Mouse (Mus musculus): ENCODE data around the gene Usp50.

The Usp50 gene

DNA sequence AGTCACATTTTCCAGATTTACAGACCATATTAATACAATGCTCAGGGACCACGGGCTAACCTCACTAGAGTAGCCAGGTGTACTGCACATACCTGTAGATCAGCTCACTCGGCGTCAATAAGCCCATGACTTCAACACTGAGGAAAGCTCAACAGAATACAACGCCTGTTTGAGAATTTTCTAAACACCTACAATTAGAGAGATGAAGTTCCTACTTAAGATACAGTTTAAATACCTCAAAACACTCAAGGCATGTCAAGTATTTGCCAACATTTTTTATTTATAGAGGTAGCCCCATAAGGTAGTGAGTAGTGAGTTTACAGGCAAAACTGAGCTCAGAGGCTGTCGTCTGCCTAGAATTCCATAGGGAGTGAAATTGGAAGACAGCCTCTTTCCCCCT, 39.9 kb downstream of the Usp50 start:
- no peak for DNase-seq (ENCODE audit: low spot score in 2 of 2)

DNA sequence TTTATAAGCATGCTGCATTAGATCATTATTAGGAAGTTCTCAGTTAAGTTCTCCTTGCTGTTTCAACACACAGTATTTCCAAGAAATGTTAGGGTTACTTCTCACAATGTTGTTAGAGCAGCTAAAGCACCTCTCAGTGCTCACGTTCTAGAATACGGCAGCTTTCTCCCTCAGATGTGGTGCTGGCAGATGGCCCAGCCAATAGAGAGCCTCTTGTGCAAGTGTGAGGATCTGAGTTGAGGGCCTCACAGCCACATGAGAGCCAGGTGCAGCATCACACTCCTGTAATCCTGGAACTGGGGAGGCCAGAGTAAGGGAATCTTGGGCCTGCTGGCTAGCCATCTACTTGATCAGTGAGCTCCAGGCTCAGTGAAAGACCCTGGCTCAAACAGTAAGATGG, 43.0 kb downstream of the Usp50 start:
- peak in 1 of 2 experiments; percentile 24 for DNase-seq (ENCODE audit: low spot score in 2 of 2)

DNA sequence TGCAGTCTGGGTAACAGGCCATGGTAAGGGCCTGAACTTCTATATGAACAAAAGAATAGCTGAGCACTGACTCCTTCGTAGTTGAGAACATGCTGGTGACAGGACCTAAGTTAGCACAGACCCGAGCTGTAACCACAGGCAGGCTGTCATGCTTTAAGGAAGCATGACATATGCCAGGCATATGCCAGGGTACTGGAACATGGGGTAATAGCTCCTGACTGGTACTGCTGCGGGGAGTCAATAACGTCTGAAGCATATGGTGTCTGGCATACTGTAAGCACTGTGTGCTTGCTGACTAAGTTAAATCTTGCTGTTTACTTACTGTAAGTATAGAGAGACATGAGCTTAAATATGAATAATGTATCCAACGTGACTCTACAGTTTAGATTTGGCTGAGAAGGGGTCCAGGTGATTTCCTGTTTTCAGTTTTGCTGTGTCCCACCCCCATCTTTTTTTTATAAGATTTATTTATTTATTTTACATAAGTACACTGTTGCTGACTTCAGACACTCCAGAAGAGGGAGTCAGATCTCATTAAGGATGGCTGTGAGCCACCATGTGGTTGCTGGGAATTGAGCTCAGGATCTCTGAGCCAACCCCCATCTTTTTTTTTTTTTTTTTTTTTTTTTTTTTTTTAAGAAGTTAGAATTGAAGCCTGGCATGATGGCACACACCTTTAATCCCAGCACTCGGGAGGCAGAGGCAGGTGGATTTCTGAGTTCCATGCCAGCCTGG, 47.8 kb downstream of the Usp50 start:
- no peak for DNase-seq (ENCODE audit: low spot score in 2 of 2)

DNA sequence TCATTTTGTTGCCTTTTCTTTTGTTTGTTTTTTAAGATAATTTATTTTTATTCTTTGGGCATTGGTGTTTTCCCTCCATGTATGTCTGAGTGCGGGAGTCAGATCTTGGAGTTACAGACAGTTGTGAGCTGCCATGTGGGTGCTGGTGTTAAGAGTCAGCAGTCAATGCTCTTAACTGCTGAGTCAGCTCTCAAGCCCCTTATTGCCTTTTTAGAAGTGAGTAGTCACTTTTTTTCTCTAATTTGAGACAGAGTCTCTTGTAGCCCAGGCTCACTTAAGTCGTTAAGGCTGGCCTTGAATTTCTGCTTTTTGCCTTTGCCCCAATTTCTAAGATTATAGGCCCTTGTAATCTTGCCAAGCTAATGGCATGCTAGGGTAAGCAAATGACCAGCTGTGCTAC, 52.8 kb downstream of the Usp50 start:
- DNase-seq (ENCODE audit: low spot score in 2 of 2): no peak

DNA sequence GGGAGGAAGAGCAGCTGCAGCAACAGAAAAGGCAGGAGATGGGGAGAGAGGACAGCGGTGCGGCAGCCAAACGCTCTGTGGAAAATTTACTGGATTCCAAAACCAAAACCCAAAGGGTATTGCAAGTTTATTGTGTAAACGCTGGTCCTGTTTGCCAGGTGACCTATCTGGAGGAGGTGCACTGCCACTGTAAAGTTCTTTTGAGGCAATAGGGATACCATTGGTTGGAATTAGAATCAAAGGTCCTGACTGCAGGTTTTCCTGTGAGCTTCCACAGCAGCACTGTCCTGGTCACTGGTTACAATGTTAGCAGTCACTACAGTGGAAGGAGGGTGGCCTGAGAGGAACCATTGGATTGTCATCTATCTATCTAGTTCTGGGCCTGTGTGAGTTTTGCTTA, 54.1 kb downstream of the Usp50 start:
- no peak for DNase-seq (ENCODE audit: low spot score in 2 of 2)

DNA sequence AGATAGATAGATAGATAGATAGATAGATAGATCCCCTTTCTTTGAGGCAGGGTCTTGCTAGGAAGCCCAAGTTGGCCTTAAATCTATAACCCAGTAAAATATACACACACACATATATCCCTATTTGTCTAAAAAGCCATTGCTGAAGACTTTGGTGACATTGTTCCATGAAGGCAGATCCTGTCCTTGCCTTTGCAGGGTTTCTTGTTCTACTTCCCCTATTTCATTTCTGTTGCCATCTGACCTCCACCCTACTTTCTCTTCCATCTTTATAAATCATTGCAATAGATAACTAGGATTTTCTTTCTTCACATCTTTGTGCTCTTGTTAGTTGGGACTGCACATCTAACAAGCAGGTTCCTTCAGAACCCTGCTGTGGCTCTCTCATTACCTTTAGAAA, 70.3 kb downstream of the Usp50 start:
- DNase-seq (ENCODE audit: low spot score in 2 of 2): no peak

DNA sequence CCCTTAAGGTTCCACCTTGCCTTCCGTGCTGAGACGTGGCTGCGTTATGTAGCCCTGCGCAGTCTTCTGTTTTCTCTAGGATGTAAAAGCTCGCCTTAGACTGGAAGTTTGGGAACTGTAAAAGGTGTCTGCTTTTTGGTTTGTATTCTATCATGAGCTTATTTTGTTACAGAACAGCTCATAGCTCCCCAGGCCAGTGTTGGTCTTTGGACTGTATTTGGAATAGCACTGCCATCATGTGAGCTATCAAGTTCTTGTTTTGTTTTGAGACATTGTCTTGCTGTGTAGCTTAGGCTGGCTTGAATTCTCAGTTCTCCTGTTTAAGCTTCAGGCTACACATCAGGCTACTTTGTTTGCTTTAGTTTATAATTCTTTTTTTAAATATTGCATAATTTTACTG, 70.7 kb downstream of the Usp50 start:
- no peak for DNase-seq (ENCODE audit: low spot score in 2 of 2)

DNA sequence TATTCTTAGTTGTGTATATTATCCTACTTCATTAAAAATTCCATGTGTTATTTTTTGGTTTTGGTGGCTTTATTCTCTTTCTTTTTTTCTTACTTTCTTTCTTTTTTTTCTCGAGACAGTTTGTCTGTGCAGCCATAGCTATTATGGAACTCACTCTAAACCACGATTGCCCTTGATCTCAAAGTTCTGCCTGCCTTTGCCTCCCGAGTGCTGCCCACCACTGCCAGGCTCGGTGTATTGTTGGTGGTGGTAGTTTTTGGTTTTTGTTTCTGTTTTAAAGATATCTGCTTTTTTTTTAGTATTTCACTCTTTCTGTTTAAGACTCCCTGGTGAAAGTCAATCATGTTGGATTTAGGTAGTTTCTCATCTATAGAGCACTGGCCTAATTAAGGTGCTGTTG, 74.9 kb downstream of the Usp50 start:
- no peak for DNase-seq (ENCODE audit: low spot score in 2 of 2)

DNA sequence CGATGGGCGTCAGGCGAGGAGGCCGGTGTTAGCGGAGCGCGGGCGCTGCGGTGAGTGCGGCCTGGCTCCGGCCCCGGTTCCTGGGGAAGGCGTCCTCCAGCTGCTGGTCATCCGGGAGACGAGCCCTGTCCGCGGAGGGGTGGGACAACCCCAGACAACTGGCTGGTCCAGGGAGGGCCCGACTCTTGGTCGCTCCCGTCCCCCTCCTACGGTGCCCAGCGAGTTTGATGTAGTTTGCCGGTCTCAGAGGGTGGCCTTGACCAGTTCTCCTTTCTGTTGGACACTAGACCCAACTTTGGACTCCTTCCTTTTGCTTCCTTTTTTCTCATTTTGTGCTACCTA, 75.9 kb downstream of the Usp50 start:
- DNase-seq (ENCODE audit: low spot score in 2 of 2): no peak

DNA sequence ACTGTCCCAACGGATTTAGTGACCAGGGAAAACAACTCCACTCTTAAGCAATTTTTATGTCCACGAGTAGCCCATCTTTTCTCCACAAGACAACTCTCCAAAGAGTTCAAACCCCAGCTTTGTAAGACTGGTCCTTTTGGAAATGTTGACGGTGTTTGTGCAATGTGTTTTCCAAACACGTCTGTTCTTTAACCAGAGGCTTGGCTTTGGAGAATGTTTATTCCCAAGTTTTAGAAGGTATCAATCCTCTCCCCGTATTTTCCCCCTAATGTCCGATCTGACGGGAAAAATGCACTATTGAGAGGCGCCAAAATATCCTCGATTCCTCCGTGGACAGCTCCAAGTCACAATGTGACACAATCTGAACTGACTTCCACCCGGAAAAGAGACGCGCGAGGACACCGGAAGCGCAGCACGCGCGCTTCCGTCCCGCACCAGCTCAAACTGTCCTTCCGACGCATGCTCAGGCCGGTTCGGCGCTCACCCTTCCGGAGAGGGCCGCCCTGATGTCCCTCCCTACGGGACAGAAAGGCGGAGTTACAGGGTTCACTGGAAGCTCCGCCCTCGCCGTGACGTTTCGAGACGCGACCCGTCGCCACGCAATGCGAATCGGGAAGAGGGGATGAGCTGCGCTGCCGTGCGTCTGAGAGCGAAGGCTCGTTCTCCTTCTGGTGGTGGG, 76.4 kb downstream of the Usp50 start, which contains the start of gene Usp8:
TSS of gene Usp8 (plus strand) at position 570 of the 679 bp plus-strand sequence.
- peak; percentile 99 for DNase-seq (ENCODE audit: low spot score in 2 of 2)

DNA sequence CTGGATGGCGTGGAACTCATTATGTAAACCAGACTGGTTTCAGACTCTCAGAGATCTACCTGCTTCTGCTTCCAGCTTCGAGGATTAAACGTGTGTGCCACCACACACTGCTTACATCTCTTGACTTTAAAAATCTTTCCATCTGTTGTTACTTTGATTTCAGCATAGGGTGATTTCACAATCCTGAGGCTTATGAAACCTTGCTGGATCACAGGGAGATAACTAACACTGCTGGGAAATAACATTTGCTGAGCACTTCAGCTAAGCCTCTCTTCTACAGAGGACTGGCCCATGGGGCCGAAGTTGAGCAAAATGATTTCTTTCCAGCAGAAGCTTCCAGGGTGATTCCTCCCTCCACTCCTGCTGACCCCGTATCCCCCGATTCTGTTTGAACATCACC, 88.0 kb downstream of the Usp50 start:
- no peak for DNase-seq (ENCODE audit: low spot score in 2 of 2)

DNA sequence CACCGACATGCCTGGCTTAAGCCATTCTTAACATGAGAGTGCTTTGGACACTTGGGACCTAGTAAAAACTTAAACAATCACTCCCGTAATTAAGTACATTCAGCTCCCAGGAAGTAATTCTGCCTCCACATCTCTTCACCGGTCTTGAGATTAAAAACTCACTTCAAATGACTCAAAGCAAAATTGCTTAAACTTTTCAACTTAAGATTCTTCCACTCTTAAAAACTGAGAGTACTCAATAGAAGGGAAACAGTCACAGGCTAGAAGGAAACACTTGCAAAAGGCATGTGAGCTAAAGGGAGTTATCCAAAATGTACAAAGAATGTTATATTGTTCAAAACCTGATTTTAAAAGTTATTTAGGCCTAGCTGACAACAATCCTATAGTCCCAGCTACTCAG, 92.0 kb downstream of the Usp50 start:
- no peak for DNase-seq (ENCODE audit: low spot score in 2 of 2)

DNA sequence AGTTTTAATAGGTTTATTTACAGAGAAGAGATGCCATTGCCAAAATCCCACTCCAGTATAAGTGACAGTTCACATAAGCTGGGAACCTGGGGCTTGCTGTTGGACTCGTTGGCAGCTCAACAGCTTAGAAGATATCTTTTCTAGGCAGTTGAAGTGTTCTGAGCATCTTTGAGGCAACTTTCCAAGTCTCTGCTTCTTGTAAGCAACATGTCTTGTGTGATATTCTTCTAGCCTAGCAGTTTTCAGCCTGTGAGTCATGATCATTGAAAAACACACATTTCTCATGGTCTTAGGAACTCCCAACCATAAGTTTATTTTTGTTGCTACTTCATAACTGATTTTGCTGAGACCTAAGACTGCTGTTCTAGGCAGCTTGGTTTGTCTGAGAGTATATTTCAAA, 100.3 kb downstream of the Usp50 start:
- DNase-seq (ENCODE audit: low spot score in 2 of 2): no peak

DNA sequence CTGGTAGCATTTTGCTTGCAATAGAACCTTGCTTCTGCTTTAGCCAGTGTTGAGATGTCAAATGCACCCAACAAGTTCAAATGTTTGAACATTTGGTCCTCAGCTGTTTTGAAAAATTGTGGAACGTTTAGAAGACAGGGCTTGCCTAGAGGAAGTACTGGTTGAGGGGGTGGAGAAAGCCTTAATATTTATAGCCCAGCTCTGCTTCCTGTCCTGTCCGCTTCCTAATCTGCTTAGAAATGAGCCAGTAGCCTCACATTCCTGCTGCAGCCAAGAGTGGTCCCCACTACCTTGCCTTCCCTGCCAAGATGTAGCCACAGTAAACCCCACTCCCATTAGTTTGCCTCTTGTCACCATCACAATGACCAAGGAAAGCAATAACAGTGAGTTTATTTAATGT, 100.9 kb downstream of the Usp50 start:
- no peak for DNase-seq (ENCODE audit: low spot score in 2 of 2)

DNA sequence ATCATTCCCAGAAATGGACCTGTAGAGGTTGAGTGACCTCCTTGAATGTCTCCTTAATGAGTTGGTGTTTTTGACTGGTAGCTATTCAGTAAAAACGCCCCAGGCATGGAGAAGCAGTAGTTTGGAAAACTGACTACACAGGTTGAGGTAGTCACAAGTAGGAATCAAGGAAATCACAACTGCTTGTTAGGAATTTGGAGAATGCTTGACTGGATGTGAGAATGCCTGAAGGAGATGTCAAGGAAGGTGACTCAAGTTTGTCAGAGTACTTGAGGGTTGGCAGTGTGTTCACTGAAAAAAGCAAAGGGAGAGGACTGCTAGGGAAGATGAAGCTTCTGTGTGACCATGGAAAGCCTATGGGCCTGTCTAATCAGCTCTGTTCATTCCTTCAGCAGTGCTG, 105.9 kb downstream of the Usp50 start:
- no peak for DNase-seq (ENCODE audit: low spot score in 2 of 2)

DNA sequence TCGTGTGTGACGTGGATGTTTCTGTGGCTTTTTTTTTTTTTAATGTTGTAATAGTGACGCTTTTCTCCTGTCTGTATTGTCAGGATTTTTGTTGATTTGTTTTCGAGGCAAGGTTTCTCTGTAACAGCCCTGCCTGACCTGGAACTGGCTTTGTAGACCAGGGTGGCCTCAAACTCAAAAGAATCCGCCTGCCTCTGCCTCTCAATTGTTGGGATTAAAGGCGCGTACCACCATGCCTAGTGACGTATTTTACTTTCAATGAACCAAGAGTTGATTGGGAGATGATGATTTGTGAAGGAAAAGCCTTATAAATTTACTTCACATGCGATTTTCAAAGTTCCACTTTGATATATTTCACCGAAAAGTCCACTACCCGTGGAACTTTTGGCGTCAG, 107.2 kb downstream of the Usp50 start, which contains the start of gene Gabpb1:
TSS of gene Gabpb1 (minus strand) at position 216 of the 394 bp plus-strand sequence.
- DNase-seq (ENCODE audit: low spot score in 2 of 2): peak in 1 of 2 experiments; percentile 31

DNA sequence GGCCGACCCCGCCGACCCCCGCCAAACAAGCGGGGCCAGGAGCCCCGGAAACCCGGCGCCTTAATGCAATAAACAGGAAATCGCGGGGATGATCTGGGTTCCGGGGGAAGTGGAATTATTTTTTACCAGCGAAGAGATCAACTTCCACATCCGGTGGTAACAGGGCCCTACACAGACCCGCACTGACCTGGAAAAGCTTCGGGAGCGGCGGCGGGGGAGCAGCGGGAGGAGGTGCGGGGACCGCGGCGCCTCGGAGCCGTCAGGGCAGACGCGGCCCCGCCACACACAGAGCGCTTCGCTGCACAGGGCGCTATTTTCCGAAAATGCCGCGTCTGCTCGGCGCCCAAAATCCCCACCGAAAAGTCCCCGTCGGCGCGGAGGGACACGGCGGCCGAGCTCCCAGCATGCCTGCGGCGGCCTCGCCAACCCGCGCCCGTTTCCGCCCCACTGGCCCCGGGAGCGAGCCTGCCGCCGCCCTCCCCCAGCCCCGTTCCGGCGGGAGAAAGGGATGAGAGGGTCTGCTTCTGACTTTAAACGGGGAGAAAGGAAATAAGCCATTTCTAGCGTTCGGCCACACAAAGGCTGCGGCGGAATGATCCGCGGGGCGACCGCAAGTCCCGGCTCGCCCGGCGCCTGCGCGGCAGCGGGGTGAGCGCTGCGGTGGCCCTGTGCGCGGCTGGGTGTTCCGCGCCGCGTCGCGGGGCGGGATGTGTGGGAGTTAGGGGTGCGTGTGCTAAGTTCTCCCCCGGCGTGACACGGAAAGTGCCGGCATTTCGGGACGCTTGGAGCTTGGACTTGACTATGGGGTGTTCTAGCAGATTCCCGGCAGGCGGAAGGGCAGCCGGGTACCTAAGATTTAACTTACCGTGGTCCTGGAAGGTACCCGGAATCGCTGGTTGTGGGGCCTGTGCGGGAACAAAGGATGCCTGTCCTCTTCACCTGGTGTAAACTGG, 107.8 kb downstream of the Usp50 start:
- DNase-seq (ENCODE audit: low spot score in 2 of 2): peak; percentile 90 to 91

DNA sequence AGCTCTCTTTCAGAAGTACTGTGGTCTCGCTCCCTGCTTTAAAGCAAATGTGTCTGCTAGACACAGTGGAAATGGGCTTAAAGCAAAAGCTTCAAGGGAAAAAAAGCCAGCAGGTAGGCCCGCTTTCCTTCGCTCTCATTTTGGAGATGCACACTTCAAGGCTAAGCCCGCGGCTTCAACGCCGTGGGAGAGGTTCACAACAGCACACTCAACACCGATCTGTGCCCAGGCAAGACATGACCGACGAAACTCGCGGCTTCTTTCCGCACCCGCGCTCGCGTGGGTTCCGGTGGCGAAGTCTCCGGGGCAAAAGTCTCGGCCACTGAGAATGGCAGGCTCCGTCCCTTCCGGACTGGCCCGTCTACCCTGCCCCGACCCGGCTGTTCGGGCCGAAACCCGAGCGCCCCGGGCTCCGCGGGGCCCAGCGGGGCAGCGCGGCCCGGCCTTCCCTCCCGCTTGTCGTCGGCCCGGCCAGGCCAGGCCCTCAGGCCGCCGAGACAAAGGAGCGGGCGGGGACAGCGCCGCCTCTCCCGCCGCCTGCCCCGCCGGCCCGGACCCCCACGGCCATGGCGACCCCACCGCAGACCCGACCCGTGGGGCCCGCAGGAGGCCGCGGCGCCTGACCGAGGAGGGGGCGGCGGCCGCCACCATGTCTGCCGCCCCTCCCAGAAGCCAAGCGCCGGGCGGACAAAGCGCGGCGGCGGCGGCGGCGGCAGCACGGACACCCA, 108.7 kb downstream of the Usp50 start:
- peak; percentile 47 to 52 for DNase-seq (ENCODE audit: low spot score in 2 of 2)

DNA sequence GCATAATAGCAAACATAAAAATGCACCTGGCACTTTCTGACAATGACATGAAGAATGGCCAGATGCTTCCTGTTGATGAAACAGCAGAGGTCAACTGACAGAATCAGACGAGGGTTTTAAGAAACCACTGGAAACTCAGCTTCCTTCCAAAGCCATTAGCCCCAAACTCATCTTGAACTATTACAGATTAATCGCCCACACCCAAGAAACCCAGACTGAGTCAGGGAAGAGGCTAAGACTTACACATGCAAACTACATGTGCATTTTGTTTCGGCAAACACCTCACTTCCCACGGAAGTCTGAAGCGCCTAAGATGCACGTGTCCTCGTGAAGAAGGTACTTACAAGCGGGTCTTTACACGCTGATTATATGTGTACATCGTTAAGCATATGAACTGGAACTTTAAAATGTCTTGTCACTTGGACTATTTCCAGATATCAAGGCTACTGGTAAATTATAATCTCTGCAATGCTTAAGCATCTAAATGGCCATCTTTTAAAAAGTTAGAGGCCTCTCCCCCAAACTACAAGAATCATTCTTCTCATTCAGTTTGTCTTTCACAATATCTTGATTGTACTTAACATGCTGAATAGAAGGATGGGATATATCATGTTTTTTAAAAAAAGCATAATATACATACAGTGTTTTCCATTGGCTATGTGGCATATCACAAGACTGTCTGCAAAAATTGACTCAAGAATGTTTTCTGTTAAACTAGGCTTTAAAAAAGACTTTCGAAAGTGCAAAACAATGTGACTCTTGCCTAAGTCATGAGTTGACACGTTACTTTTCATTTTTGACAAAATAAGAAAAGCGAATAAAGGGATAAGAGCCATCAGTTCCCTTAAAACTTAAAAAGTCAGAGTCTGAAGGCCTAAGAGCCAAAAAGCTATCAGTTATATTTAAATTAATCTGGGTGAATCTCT, 109.7 kb downstream of the Usp50 start:
- no peak for DNase-seq (ENCODE audit: low spot score in 2 of 2)

DNA sequence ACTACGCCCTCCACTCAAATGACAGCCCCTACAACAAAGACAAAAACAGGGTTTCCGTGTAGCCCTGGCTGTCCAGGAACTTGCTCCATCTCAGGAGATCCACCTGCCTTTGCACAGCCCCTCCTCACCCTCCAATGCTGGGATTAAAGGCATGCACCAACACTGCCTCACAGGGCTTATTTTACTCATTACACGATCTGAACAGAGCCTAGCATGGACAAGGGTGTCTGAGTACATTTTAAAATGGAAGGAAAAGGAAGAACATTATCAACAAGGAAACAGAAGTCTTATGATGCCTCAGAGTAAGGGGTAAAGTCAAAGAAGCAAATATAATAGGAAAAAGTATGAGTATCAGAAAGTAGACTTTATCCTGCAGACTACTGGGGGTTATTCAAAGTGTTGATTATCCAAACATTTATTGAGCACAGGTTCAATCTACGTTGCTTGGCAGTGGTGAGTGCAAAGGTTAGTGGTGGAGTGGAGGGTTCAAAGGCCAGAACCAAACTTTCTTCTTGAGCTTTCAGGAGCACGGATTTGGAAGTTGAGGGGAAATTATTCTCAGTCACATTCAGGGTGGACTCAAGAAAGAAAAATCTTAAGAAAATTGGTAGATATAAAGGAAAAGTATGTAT, 114.5 kb downstream of the Usp50 start:
- DNase-seq (ENCODE audit: low spot score in 2 of 2): no peak
